Mouse (Mus musculus) thymus, postnatal 14 days (tissue): ENCODE measurements around the gene Cpa2.

ENCODE experiments used
- DNase-seq: peaks from one replicate; pipeline ENCODE4 v3.0.0; 2021

The Cpa2 gene

DNA sequence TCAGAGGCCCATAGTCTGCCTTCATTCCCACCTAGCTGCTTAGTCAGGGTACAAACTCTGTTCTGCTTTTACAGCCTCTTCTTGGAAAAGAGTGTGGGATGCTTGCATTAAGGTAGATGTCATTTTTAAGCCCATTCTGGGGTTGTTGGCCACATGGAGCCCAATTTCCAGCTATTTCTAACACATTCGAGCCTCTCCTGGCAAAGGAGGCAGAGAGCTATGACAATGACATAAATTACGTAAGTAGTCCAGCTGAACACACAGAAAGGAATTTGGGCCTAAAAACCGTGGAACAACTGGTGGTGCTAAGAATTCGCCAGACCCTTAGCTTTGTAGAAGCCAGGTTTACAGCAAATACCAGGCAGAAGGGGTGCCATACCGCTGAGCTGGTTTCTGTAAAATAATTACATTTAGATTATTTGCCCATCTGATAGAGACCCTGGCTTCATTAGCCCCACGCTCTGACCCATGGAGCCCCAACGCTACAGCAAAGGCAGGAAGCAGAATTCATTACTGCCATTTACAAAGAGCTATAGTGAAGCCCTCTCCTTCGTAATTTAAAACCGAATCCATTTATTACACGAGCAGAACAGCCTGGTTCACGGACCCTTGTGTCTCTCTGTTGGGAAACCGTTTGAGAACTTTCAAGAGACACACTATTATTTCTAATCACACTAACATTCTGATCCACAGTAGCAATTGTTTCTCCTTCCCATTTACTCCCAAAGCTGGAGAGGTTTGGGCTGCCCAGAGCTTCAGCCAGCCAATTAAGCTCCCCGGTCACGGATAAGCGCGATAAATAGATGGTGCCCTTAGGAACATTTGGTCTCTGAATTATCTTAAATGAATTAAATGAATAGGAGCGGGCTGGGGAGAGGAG is 38.8 kb downstream of the Cpa2 start:
- DNase-seq = no peak

DNA sequence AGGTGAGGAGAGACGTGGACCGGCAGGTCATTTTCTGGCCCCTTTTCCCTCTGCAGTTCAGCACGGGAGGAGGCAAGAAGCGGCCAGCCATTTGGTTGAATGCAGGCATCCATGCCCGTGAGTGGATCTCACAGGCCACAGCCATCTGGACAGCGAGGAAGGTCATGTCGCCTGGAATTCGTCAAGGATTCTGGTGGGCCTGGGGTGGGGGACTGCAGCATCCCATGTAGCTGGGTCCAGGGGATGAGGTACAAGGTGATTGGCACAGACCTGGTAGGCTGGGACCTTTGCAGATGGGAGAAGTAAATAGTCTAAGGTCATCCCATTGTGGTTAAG is 39.4 kb downstream of the Cpa2 start:
- DNase-seq = no peak

DNA sequence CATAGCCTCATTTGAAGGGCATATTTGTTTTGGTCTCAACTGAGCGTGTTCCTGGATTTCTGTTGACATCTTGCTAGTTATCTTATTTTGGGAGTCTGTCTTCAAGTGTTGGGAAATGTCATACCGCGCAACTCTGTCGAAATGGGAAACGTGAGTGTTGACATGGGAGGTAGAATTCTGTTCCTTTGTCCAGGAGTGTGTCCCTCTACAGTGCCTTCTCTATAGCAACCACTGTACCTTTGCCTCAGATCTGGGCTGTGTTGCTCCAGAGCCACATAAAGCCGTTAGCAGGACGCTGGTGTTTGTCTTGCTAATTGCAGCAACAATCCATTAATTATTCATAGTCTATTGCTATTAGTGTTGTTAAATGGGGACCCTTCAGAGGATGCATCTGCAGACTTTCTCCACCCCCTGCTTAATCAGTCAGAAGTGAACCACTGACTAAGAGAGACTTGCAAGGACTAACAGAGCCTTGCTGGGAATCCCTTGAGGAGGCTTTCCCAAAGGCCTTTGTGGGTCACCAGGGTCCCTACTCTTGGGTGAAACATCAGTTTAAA is 45.6 kb downstream of the Cpa2 start:
- no peak for DNase-seq

DNA sequence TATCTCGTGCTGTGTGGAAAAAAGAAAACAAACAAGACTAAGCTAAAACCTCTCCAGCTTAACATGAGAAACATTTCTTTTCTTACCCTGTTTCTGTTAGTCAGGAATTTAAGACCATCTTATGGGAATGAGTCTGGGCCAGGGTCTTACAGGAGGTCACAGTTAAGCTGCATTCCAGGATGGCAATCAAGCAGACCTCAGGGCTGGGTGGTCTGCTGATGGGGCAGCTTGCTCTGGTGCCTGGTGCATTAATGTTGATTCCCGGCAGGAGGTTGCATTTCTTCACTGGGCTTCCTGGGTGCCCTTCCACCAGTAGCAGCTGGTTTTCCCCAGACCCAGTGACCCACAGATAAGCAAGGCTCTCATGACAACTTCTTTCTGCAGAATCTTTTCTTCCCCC is 48.4 kb downstream of the Cpa2 start:
- no peak for DNase-seq

DNA sequence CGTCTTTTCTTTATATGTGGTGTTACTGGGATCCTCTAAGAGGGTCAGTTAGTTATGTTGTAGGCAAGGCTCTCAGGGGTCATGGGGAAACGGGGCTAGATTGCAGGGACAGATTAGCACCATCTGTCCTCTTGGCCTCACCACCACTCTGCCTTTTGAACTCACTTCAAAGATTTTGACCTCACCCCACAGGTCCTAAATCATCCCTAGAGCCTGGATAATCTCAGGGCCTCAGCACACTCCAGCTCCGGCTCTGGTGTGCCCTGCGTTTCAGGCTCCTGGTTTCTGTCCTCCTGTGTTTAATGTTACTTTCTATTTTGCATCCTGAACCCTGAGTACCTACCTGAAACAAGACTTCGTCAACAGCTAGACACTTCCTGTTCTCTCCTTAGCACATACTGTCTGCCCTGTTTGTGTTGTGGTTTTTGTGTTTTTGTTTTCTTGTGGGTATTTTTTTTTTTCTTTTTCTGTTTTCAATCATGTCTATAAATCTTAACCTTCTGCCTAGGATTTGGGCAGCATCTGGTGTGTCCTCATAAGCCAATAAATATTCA is 50.5 kb downstream of the Cpa2 start:
- no peak for DNase-seq

DNA sequence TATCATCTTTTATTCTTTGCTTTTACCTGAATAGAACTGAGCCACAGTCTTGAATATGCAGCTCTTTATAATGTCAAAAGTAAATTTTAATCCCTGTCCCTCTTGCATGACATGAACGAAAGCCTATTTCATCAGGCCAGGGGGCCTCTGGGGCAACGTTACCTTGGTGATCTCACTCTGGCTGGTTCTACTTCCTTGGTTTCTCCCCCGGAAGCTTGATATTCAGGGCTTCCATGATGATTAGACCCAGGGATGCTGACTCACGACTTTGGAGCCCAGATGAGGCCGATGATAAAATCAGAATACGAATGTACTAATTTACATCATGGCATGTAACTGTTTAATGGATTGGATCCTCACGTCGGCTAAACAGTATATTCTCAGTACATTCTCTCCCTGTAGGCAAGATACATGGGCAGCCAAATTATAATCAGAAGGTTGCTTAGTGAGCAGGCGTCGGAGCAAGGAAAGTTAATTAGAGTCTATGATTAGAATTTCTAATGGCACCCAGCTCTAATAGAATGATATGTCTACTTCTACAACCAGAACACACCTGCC is 51.1 kb downstream of the Cpa2 start:
- no peak for DNase-seq

DNA sequence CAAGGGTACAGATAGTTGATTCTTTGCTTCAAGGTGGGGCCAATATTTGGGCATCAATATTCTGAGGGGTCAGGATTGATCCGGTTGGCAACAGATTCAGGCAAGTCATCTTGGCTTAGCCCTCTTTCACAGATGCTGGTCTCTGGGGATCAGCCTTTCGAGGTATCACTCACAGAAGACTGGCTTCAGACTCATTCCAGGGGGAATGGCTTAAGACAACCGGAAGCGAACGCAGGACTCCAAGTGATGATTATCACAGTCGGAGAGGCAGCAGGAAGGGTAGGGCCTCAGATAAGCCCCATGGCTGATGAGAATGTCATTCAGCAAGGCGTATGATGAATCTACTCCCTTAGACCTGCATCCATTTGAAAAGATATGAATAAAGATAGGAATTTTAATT is 53.0 kb downstream of the Cpa2 start:
- DNase-seq = no peak

DNA sequence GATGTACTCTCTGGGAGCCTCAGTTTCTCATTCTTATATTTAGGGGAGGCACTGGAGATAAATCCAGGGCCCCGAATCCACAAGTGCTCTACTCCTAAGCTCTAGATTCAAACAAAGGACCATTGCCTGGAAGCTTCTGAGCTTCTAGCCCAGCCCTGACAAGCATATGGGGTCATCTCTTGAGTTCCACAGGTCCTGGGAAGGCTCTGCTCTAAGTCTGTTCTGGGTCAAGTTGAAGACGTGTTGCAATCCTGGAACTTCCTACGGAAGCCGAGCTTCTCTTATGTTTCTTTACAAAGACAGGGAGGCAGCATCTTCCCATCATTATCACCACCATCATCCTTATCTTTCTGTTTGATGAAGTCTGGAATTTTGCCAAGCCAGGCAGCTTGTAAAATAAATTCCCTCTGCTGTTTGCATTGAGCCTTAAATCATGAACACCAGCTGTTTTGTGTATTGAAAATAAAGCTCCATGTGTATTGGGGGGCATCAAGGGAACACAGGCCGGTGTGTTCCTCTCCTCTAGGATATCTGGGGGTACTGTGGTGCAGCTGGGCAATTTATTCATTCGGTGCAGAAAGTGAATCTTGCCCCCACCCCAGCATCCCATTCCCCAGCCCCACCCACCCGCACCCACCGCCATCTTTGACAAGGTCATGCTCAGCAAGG is 55.0 kb downstream of the Cpa2 start:
- no peak for DNase-seq

DNA sequence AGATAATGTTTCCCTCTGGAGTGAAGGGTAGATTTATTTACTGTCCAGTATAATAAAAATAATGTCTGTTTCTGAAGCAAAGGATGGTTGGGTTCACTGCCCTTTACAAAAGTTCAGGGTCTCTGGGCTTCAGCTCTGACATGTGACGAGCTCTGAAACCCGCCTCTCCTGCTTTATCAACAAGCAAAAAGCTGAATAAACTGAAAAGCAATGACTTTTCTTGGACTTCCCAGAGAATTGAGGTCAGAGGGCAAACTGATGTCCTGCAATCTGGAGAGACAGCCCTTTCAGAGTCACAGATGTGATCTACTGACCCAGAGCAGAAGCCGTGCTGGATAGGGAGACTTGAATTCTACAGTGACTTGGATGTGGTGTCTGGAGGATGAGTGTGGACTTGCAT is 58.7 kb downstream of the Cpa2 start:
- no peak for DNase-seq

DNA sequence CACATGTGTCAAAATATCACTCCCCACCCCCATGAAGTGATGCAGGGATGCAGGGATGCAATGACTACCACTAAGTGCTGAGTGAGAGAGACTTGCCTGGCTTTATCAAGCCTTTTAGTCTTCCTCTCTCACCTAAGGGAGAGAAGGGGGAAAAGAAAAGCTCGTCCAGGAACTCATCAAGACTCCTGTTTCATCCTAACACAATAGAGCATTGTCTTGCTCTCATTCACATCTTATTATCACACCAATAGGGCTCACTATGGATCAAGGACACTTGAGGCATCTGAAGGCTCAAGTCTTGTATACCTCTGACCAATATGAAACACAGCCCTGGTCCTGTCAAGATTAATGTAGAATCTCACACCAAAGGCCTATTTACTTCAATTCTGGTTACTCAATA is 59.6 kb downstream of the Cpa2 start:
- no peak for DNase-seq

DNA sequence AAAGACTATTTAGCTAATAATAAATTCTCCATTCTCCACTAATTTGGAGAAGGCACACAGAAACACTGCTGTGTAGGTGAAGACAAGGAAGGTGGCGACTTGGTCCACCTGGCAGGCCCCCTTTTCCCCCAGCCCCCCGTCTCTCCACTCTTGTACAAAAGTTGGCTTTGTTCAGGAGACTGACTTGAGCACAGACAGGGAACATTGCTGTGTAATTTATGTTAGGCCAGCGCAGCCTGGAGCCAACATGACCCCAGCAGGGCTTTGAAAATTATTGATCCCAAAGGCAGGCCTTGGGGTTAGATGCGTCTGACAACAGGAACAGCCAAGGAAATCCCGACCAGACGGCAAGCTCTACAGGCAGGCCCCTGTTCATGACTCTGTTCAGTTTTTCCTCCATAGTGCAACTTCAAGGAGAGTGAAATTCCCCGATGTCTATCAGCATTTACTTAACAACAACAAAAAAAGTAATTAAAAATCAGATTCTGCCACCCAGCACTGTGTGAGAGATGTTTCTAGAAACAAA is 63.0 kb downstream of the Cpa2 start:
- no peak for DNase-seq

DNA sequence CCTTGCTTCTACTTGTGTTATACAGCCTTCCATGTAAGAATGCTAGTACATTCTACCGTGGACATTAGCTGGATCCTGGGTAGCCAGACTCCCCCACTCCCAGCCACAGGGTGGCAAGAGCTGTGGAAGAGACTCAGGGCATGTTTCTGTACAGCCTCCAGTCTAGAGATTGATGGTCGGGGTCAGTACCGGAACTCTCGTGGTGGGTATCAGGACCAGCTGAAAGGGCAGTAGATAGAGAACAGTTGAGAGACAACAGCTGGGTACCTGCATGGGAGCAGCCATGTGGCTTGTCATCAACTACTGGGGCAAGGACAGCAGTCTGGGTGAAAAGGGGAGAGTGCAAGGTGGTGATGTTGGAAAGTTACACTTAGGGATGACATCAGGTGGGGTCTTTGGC is 63.7 kb downstream of the Cpa2 start:
- no peak for DNase-seq

DNA sequence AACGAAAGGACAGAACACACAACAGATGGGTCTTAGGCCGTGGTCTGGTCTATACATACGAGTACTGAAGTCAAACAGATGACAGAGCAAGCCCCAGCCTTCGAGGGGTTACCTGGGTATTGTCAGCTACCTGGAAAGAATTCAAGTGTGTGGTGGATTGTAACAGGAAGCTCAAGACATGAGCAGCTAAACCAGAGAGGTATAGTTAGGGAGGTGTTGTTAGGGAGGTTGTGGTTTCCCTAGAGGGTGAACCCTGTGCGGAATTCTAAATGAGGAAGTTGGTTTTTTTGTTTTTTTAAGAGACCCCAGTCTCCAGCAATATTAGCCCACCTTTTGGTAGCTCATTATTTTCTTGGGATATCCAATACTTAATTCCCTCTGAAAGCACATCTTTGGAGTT is 64.3 kb downstream of the Cpa2 start:
- no peak for DNase-seq

DNA sequence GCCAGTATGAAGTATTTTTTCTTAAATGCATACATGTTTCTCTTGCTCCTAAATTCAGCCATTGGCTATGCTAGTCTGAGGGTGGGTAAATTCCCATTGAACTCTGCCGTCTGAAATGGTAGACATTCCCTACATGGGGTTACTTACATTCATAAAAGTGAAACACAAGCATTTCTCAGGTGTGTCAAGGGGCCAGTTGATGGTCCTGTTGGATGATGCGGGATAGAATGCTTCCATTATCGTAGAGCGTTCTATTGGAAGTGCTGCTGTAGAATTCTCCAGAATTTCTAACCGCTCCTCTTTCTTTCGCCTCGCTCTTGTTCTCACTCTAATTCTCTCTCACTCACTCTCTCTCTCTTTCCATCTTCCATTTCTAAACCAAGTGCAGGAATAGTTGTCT is 69.3 kb downstream of the Cpa2 start, which contains the start of gene Cpa5:
Gene Cpa5 (plus strand): TSS at position 301 of the 400 bp plus-strand sequence.
- DNase-seq = no peak

DNA sequence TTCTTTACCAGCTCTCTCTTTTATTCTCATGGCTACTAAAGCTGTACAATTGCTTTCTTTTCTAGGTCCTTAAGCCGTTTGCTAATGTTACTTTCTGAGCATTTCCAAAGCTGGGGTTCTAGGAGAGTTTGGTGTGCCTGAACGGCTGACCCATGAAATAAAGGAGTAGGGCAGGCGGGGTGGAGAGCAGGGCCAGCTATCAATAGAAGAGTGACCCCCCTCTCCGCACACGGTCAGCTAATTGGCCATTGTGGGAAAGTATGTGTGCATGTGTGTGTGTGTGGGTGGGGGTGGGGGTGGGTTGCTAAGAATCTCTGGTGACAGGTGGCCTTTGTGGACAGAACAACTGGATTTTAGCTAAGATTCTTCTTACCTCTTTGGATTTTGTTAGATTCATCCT is 69.8 kb downstream of the Cpa2 start:
- DNase-seq = no peak
